Mouse (Mus musculus) mouse embryonic stem cell (cell line): ENCODE results near the gene Higd2a.

Source experiments
- in situ Hi-C, 2 experiments: fragments of 300-500 bp; cut with MboI; formaldehyde crosslinking; loops; 1 replicate in 1 of 2; 3 replicates in 1 of 2; pipeline ENCODE4 v1.14.3; 2019 to 2020; ENCODE audit warnings: low sequenced_read_pairs in 2 of 2, low pct_unique_long_range_greater_than_20kb in 1 of 2, mixed read lengths in 1 of 2; ENCODE audit not compliant: unreplicated experiment in 1 of 2

The Higd2a gene

GRCm38 (mm10) chr13:54589996-54590951 lies at the start of gene Higd2a, which contains the start of gene Nop16:
TSS of gene Higd2a (plus strand) at chr13:54590207.
TSS of gene Nop16 (minus strand) at chr13:54590090.
- in situ Hi-C loops: no loop called here

GRCm38 (mm10) chr13:54548036-54548435 lies 42.0 kb upstream of the Higd2a start:
- in situ Hi-C loops: no loop called here

- in situ Hi-C loops: no loop called here
Observed at GRCm38 (mm10) chr13:54556176-54556575, 33.8 kb upstream of the Higd2a start.

- in situ Hi-C loops: no loop called here
Observed at GRCm38 (mm10) chr13:54556796-54557195, 33.2 kb upstream of the Higd2a start.

- in situ Hi-C loops: no loop called here
Observed at GRCm38 (mm10) chr13:54557652-54558051, 32.4 kb upstream of the Higd2a start.

GRCm38 (mm10) chr13:54559656-54560055 lies 30.4 kb upstream of the Higd2a start:
- in situ Hi-C loops: no loop called here

GRCm38 (mm10) chr13:54560608-54561007 lies 29.4 kb upstream of the Higd2a start:
- in situ Hi-C loops: no loop called here

GRCm38 (mm10) chr13:54562562-54562961 lies 27.4 kb upstream of the Higd2a start:
- in situ Hi-C loops: no loop called here

- in situ Hi-C loops: no loop called here
Observed at GRCm38 (mm10) chr13:54564232-54565200, 25.5 kb upstream of the Higd2a start.

- in situ Hi-C loops: no loop called here
Observed at GRCm38 (mm10) chr13:54565201-54565581, 24.8 kb upstream of the Higd2a start, which contains the start of gene 4833439L19Rik. TSS of gene 4833439L19Rik (minus strand) at chr13:54565435.

GRCm38 (mm10) chr13:54565594-54566345 lies 24.2 kb upstream of the Higd2a start:
- in situ Hi-C loops: no loop called here

GRCm38 (mm10) chr13:54568380-54568779 lies 21.6 kb upstream of the Higd2a start:
- in situ Hi-C loops: no loop called here

- in situ Hi-C loops: no loop called here
Observed at GRCm38 (mm10) chr13:54569282-54569681, 20.7 kb upstream of the Higd2a start.

- in situ Hi-C loops: no loop called here
Observed at GRCm38 (mm10) chr13:54570736-54571135, 19.3 kb upstream of the Higd2a start.

- in situ Hi-C loops: no loop called here
Observed at GRCm38 (mm10) chr13:54571637-54572036, 18.4 kb upstream of the Higd2a start.

GRCm38 (mm10) chr13:54572621-54573020 lies 17.4 kb upstream of the Higd2a start:
- in situ Hi-C loops: no loop called here

- in situ Hi-C loops: no loop called here
Observed at GRCm38 (mm10) chr13:54574854-54575481, 15.0 kb upstream of the Higd2a start, which contains the start of gene Arl10. TSS of gene Arl10 (plus strand) at chr13:54575015.

GRCm38 (mm10) chr13:54575489-54575888 lies 14.5 kb upstream of the Higd2a start:
- in situ Hi-C loops: no loop called here
